Mouse (Mus musculus) liver, postnatal 0 days (tissue): Measurements from ENCODE around the gene Prg4.

Experiments
- CTCF ChIP-seq: sonication (generic); IDR thresholded peaks from 2 replicates; pipeline ENCODE4 v1.5.1; 2016; ENCODE audit warnings: antibody characterized with exemption, low read depth
- EP300 ChIP-seq: IDR thresholded peaks from 2 replicates; pipeline ENCODE4 v1.6.1; 2016; ENCODE audit warnings: antibody characterized with exemption, low read depth, mild to moderate bottlenecking

DNA sequence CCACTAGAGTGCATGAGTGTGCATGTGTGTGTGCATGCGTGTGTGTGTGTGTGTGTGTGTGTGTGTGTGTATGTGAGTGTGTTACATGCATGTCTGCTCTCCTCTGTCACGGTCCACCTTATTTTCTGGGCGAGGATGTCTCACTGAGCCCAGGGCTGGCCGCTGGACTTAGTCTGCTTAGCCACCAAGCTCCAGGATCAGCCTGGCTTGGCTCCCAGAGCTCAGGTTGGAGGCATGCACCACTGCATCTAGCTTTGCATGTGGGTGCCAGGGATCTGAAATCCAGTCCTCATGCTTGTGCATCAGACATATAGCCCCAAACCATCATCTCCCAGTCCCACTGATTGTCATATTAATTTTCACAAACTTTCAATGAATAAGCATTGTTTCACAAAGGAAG, 2.3 kb downstream of the Prg4 start:
- TF ChIP-seq EP300 = no peak
- TF ChIP-seq CTCF = no peak
